Mouse (Mus musculus) granulocyte monocyte progenitor cell, adult 5-6 weeks (primary cell): ENCODE data around the gene Mmp9. TPM values are rescaled to one million over a fixed set of nuclear protein-coding genes. Genes with fewer than 3 reads are reported as not detected.

ENCODE experiments used
- ATAC-seq: replicated peaks from 2 replicates; pipeline ENCODE4 v1.8.0; 2016; ENCODE audit warnings: mild to moderate bottlenecking, moderate TSS enrichment, inconsistent platforms; ENCODE audit not compliant: poor library complexity, severe bottlenecking
- total RNA-seq, 2 experiments: library from RNA; stranded (forward) in 1 of 2; stranded (reverse) in 1 of 2; fragments of 200-712, 200-1000 nt in 1 of 2; fragments of >200 nt in 1 of 2; fragmentation: Nextera tagmentation in 1 of 2; gene quantifications; 2 replicates each; pipeline ENCODE4 v1.2.3; 2014 to 2017

The Mmp9 gene
- total RNA-seq (2014; fragmentation: Nextera tagmentation) (0.95 TPM in 1 of 2 replicates, not detected in the other), total RNA-seq (2017) (10.0 and 10.7 TPM in 2 replicates)

DNA sequence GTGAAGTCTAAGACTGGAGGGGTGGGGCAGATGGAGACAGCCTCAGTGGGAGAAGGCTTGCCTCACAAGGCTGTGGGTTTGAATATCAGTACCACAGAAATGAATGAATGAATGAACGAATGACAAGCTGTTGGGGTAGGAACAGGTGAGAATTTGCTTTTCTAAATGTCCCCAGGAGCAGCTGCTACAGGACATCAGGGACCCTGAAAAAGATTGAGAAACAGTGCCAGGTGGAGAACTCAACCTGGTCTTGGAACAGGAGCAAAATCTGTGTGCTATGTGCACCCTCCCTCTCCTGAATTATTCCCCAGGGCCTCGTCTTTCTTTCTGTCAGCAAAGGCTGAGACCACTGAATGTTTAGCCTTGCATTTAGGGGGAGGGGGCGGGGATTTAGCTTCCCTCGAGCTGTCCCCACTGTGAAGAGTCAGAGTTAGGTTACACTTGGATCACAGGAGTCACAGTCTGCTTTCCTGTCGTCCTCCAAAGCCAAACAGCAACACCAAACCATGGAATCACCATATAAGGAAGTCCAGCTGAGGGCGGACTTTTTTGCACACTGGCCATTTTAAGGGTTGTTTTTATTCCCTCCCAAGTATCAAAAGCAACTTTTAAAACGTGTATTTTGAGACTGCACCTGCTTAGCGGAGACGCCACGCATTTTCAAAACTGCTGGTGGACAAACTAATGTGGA lies at the start of gene Mmp9:
Gene Mmp9, plus strand, starts transcription at position 641 of the 691 bp plus-strand sequence.
- no peak for ATAC-seq

DNA sequence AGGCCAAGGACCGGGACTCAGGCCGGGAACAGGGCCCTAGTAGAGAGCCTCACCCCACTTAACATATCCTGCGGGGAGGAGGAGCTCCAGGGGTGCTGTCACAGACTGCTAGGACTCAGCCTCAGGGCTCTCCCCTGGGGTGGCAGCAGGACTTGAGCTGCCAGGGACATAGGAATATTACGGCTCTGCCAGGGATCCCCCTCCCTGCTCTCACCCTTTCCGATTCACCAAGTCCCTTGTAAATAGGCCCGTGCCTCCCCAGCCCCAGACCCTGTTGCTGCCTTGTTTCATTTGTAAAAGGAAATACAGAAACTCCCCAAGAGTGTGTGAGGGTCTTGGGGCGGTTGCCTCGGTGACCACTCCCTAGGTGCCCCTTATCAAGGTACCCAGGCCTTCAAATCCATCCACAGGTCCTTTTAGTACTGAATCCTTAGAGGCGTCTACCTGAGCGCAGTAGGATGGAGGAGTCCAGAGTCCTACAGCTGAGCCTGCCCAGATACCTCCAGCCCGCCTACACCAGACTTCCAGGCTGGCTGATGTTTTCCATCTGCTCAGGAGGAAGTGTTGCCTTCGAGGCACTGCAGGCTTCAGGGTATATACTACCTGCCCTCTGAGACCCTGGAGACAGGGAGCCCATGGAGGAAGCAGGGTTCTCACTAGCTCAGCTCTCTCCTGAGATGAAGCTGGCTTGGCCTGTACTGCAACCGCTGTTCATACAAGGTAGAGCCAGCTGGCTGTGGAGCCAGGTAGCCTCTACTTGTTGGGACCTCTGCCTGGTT lies 49.3 kb upstream of the Mmp9 start:
- no peak for ATAC-seq

DNA sequence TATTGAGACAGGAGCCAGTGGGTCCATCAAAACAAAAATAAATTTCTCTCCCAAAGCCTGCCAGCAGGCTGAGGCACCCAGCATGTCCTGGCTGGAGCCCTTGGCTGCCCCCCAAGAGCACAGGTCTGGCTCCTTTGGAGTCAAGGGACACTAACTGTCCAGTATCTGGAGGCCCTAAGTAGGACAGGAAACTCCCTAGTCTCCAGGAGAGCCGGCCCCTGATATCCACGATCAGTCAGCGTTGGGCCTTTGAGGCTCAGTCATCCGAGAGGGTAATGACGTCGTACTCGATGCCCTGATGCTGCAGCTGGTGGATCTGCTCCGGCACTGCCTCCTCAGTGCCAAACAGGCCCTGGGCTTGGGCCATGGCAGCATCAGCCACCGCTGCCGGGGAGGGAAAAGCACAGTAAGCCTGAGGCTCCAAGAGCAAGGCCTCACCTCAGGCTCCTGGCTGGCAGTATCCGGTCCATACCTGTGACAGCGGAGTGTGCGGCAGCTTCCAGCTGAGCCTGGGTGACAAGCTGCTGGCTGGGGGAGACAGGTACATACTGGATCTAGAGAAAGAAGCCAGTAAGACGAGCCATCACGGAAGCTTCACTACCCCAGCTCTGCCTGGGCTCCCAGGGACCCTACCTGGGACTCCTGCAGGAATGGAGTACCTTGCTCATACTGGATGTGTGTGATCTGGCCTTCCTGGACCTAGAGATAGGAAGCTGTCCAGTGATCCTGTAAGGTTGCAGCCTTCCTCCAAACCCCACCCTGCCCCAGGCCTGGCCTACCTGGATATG lies 48.5 kb upstream of the Mmp9 start:
- ATAC-seq = no peak

DNA sequence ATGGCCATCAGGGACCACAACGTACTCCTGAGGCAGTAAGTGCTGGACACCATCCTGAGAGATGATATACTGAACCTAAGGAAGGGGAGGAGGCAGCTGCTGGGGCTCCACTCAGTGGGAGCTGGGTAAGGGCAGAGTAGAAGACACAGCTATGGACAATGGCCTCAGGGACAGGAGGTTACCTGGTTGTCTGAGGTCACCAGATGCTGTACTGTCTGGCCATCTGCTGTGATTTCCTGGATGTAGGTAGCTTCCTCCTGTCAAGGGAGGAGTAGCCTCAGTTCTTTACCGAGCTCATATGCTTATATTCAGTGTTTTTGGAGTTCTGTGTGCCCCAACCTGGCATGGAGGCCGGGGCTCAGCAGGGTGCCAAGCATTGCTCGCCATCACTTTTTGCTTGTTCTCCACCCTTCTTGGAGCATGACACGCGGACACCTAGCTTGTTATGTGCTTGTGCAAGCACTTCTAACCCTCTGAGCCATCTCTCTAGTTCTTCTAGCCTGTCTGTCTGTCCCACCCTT lies 47.8 kb upstream of the Mmp9 start:
- no peak for ATAC-seq

DNA sequence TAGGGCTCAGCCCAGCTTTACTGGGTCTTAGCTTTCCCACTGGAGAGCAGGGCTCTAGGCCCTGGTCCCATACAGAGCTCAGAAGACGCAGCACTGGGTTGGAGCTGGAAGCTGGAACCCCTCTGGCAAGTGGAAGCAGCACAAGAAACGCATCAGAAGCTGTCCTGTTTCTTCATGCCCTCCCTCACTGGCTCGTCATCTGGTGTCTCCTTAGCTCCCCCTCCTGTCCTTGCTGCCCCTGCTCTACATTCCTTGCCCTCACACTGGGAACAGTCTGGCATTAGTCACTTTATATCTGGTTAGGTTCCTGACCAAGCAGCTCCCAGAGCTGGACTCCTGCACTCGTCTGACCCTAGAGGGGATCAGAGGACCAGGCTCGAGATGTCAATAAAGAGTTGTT lies 46.5 kb upstream of the Mmp9 start:
- ATAC-seq = no peak

DNA sequence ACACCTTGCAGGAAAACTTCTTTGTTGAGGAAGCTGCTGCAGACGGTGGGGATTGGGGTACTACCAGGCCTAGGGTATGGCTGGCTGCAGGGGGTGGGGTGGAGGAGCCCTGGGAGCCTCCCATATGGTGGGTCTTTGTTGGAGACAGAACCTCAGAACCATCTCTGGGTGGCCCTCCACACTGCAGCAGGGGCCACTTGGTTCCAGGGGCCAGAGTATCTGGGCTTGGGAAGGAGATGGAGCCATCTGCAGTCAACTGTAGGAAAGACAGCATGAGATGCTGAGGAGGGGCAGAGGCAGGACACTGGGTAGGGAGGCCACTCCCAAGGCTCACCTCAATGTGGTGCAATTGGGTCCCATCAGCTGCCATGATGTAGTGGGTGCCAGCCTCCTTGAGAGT lies 45.9 kb upstream of the Mmp9 start:
- no peak for ATAC-seq

DNA sequence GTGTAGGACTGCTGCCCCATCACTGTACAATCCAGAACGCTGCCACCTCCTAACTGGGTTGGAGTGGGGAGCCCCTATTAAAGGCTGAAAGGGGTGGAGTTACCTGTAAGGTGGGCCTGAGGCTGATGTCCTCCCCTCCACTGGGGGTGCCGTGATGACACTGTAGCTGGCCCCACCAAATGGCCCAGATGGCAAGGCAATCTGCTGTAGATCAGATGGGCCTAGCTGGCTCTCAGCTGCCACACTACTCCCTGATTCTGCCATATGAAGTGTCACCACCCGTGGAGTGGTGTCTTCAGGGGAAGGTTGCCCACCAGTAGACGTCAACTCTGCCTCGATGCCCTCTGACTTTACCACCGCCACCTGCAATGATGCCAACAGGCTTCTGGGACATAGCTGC lies 44.7 kb upstream of the Mmp9 start:
- ATAC-seq = no peak

DNA sequence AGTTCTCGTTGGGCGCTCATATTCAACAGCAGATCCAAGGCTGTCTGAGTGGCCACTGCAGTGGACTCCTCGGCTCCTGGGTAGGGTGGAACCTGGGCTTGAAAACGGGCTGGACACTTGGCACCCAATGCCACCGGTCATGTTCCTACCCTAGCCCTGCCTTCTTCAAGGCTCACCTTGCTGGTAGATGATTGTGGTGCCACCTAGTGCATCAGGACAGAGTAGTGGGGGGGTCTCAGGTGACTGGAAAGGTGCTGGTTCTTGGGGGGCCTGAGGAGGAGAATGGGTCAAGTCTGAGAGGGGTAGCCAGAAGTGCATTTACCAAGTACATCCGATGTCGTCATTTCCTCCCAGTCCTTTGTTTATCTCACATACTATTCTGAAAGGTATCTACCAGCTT lies 42.6 kb upstream of the Mmp9 start:
- no peak for ATAC-seq

DNA sequence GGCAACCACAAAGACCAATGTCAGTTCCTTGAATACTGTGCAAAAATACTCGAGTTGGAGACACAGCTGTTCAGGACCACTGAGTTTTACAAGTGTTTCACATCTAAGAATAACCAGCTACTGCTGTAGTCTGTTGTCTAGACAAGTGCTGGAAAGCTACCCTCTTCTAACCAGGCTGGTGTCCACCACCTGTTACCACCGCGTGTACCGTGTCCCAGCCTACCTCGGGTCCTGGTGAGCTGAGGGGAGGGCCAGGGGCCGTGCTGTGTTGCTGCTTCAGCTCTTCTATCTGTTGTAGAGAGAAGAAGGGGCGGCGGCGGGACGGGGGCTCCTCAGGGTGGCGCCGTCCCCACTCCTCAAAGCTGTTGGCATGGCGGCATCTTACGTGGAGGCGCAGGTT lies 41.5 kb upstream of the Mmp9 start:
- no peak for ATAC-seq

DNA sequence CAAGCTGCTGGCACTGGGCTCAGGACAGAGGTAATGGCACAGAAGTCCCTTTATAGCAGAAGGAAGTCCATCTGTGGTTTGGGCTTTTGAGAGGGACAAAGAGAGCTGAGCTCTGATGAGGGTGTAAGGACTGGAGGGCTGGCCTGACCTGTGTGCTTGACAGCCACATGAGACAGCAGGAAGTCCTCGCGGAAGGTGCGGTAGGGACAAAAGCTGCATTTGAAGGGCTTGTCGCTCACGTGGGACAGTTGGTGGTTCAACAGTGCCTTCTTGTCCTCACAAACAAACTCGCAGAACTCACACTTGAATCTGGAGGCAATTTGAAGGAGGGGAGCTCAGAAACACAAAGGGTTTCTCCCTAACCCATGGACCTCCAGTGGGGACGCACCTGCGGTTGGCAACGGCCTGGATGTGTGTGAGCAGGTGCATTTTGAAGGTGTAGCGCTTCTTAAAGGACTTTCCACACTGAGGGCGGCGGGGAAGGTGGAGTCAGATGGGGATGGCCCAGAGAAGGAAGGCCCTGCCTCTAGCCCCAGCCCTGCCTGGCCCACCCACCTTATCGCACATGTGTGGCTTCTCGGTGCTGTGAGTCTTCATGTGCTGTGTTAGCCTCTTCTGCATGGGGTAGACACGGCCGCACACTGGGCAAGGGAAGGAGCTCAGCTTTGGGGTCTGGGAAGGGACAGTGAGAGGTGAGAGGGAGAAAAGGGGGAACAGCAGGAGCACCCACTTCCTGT lies 40.7 kb upstream of the Mmp9 start:
- ATAC-seq = no peak

DNA sequence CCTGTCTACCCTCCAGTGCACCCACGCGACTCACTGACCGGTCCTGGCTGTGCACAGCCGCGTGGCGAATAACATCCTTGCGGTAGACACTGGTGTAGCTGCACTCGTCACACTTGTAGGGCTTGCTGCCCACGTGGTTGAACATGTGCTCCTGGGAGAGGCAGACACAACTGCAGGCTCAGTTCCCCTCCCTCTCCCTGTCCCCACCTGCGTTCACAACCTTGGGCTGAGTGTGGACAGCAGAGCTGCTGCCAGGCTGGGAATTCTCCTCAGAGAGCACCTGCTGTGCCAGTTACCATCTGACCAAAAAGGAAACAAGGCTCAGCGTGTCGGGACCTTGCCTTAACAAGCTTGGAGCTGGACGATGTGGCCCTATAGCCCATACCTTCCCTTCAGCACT lies 39.2 kb upstream of the Mmp9 start:
- ATAC-seq = no peak

DNA sequence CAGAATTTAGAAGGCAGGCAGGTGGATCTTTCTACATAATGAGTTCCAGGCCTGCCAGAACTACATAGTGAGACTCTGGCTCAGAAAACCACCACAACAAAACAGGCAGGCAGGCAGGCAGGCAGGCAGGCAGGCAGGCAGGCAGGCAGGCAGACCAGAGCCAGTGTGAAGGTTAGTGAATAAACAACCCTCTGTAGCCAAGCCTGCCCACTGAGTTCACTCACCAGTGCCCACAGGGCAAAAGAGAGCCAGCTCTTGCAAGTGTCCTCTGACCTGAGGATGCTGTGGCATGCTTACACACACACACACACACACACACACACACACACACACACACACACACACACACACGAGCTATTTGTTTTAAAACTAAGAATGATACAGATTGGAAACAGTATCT lies 37.1 kb upstream of the Mmp9 start:
- no peak for ATAC-seq

DNA sequence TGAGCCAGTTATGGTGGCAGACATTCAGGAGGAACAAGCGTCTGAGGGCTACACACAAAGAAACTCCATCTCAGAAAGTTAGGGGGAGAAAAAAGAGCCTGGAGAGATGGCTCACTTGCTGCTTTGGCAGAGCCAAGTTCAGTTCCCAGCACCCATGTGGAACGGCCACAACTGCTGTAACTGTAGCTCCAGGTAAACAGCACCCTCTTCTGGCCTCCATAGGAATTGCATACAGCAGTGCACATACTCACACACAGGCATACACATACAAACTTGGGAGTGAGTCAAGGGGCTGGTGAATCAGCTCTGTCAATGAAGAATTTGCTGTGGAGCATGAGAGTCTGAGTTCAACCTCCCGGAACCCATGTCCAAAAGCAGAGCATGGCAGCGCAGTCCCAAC lies 34.5 kb upstream of the Mmp9 start:
- ATAC-seq = no peak

DNA sequence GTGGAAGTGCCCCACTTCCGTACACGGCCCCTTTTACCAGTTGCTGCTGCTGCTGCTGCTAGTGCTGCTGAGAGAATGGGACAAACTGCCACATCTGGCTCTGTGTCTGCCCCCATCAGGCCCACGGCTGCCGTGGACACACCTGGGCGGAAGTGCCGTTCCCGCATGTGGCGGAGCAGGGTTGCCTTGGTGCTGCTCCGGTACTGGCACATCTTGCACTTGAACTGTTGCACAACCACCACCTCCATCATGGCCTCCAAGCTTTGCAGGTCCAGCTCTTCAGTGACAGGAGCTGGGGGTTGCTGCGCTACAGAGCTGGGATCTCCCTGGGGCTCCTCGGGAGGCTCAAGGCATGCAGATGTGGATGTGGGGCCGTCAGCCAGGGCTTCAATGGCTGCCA lies 33.1 kb upstream of the Mmp9 start:
- no peak for ATAC-seq

DNA sequence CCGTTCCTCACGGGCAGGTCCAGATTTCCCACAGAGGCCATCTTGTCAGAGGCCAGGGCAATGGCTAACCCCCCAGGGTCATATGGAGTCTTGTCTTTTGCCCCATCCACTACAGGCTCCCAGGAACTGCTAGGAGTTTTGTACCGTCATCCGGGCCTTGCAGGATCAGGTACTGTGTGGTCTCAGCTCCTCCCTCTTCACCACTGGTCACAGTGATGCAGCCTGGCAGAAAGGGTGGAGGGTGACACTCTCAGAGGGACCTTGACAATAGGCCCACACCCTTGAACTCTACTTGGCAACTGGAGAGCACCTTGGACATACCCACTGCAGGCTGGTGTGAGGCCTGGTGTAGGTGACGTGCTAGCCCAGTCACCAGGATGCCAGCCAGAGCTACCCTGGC lies 32.6 kb upstream of the Mmp9 start:
- no peak for ATAC-seq

DNA sequence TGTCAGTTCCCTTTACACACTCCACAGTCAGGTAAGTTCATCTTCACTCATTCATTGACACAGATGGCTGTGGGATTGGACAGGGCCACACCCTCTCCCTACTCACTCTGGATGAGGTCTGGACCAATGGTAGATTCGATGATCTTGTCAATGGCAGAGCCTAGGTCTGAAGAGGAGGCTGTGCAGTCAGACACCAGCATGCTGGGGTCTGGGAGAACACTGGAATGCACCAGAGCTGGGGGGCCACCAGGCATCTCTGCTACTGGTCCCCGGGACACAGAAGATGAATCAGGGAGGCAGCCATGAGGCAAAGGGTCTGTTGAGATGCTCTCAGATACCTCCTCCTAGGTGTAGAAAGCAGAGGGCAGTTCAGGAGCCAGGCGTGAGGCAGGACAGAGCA lies 31.5 kb upstream of the Mmp9 start:
- no peak for ATAC-seq

DNA sequence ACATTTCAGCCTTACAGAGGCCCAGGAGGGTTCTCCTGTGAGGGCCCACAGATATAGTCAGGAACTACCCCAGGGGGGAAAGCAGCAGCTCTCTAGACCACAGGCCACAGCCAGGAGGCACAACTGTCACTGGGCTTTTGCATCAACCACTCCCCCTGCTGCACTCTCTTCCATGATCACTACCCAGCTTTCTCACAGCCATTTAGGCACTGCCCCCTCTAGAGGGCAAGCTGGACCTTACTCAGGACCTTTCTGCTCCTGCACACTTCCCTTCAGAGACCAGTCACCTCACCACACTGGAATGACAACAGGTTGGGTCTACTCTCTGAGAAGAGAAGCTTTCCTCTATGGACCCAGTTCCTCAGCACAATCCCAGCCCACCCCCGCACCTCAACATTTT lies 31.0 kb upstream of the Mmp9 start:
- peak; percentile 46 for ATAC-seq

DNA sequence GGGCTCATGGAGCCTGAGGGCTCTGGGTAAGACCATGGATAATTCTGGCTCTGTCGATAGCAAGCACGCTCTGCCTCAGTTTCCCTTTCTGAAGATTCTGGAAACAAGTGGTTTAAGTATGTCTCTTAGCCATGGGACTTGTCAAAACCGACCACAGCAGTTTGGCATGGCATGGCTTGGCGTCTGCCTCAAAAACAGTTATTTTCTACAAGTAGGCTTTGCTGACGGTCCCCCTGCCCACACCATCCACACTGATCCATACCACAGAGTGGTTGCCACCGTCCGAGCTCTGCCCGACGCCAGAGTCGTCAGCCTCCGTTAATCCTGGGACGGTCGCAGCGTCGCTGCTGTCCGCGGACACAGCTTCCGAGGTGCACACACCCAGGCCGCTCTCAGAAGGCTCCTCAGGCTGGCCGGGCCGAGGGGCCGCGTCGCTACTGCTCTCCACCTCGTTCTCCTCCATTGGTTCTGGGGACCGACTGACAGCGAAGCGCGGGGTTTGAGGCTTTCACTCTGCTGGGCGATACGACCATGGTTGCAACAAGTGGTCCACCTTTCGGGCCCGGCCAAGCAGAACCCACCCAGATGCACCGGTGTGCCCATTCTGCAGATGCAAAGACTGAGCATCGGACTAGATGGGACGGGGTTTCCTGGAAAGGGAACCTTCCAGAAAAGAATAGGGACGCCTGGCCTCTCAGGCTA lies 30.1 kb upstream of the Mmp9 start:
- ATAC-seq = 0 out of 2 replicates have a peak, but pooled peaks have one; percentile 4
